Mouse (Mus musculus): ENCODE results near the gene Bcl11b. TPM values are rescaled to one million over a fixed set of nuclear protein-coding genes. Genes with fewer than 3 reads are reported as not detected.

Bcl11b gene
- polyA plus RNA-seq, 1 experiment, result not detected

GRCm38 (mm10) chr12:107983211-107983610, 20.2 kb downstream of the Bcl11b start:
- Histone ChIP-seq H3ac (ENCODE audit: control insufficient read depth, insufficient read length) (no peak overlapping the region), H3K79me2 (ENCODE audit: control insufficient read depth, insufficient read depth) (no peaks in the 10 kb centered on the region), H3K36me3 (ENCODE audit: control insufficient read depth, insufficient read depth) (no peaks in the 10 kb centered on the region), H3K4me3 (no peak overlapping the region), H3K4me2 (ENCODE audit: low read depth) (no peak overlapping the region), H3K27me3 (ENCODE audit: control insufficient read depth, insufficient read depth, insufficient read length) (peaks cover 7% of the 10 kb centered on the region)
- no peak for TF ChIP-seq MYOD1 (IDR thresholded peaks at IDR 0.05; ENCODE audit: control insufficient read depth in 1 of 3, insufficient read length in 2 of 3, low read depth in 2 of 3)
- TF ChIP-seq REST (IDR thresholded peaks at IDR 0.05; ENCODE audit: insufficient read depth, insufficient read length), result no peak
- TF ChIP-seq POLR2AphosphoS2 (IDR thresholded peaks at IDR 0.05; ENCODE audit: insufficient read length, low read depth), result no peak
- TF ChIP-seq POLR2A (IDR thresholded peaks at IDR 0.05; ENCODE audit: insufficient read length, low read depth), result no peak

DNA sequence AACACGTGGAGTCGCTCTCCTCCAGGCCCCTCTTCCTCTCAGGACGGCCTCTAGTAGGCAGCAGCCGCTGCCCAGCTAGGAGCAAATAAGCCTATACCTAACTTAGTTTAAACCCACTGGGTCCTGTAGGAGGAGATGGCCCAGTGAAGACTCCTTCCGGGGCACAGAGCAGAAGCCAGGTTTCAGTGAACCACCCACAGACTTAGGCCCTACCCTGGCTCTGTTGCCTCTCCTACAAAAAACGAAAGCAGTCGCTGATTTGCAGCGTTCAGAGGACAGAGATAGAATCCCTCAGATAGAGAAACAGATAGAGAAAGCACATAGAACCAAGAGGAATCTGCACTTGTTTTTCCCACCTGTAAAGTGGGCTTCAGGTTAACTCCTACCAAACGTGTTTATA, 21.1 kb downstream of the Bcl11b start:
- no peak overlapping the region for H3K4me2 ChIP-seq (ENCODE audit: low read depth)
- no peaks in the 10 kb centered on the region for H3K36me3 ChIP-seq (ENCODE audit: control insufficient read depth, insufficient read depth)
- no peaks in the 10 kb centered on the region for H3K79me2 ChIP-seq (ENCODE audit: control insufficient read depth, insufficient read depth)
- peaks cover 6% of the 10 kb centered on the region for H3K27me3 ChIP-seq (ENCODE audit: control insufficient read depth, insufficient read depth, insufficient read length)
- no peak overlapping the region for H3K4me3 ChIP-seq
- H3ac ChIP-seq (ENCODE audit: control insufficient read depth, insufficient read length), result no peak overlapping the region
- TF ChIP-seq POLR2A (IDR thresholded peaks at IDR 0.05; ENCODE audit: insufficient read length, low read depth) (no peak), E2F4 (IDR thresholded peaks at IDR 0.05; ENCODE audit: insufficient read depth) (no peak), TCF12 (IDR thresholded peaks at IDR 0.05; ENCODE audit: insufficient read depth, poor library complexity, severe bottlenecking) (no peak)

DNA sequence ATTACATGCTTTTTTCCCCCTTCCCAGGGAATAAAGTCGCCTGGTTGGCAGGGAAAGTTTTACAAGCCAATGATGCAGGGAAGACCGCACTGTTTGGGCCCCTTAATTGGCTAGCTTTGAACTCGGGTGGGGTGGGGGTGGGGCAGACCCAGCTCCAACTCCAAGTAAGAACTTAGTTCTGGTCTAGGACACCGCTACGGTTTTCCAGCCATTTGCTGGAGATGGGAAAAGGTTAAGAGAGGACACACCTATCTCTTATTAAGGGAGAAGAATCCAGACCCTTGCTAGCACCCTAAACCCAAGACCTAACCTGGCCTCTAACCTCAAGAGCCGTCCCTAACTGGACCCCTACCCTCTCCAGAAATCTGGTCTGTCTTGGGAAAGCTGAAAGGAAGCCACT, 22.2 kb downstream of the Bcl11b start:
- Histone ChIP-seq H3K27me3 (ENCODE audit: control insufficient read depth, insufficient read depth, insufficient read length) (no peaks in the 10 kb centered on the region), H3ac (ENCODE audit: control insufficient read depth, insufficient read length) (no peak overlapping the region), H3K4me3 (no peak overlapping the region), H3K4me2 (ENCODE audit: low read depth) (no peak overlapping the region), H3K36me3 (ENCODE audit: control insufficient read depth, insufficient read depth) (no peaks in the 10 kb centered on the region), H3K79me2 (ENCODE audit: control insufficient read depth, insufficient read depth) (no peaks in the 10 kb centered on the region)
- TF ChIP-seq MYOG (IDR thresholded peaks at IDR 0.05; ENCODE audit: control insufficient read depth in 1 of 3, insufficient read depth in 1 of 3, insufficient read length in 2 of 3, low read depth in 2 of 3) (no peak), MYOD1 (IDR thresholded peaks at IDR 0.05; ENCODE audit: control insufficient read depth in 1 of 3, insufficient read length in 2 of 3, low read depth in 2 of 3) (no peak), CEBPB (IDR thresholded peaks at IDR 0.05; ENCODE audit: insufficient read depth, poor library complexity, severe bottlenecking) (no peak)

- no peaks in the 10 kb centered on the region for H3K36me3 ChIP-seq (ENCODE audit: control insufficient read depth, insufficient read depth)
- no peaks in the 10 kb centered on the region for H3K79me2 ChIP-seq (ENCODE audit: control insufficient read depth, insufficient read depth)
- H3K4me3 ChIP-seq, result no peak overlapping the region
- H3K4me2 ChIP-seq (ENCODE audit: low read depth), result no peak overlapping the region
- TF ChIP-seq REST (IDR thresholded peaks at IDR 0.05; ENCODE audit: insufficient read depth, insufficient read length) (no peak), MYOG (IDR thresholded peaks at IDR 0.05; ENCODE audit: control insufficient read depth in 1 of 3, insufficient read depth in 1 of 3, insufficient read length in 2 of 3, low read depth in 2 of 3) (no peak), SRF (IDR thresholded peaks at IDR 0.05; ENCODE audit: control insufficient read depth, insufficient read length, low read depth) (no peak), E2F4 (IDR thresholded peaks at IDR 0.05; ENCODE audit: insufficient read depth) (no peak), USF1 (IDR thresholded peaks at IDR 0.05; ENCODE audit: low read depth) (no peak), POLR2A (IDR thresholded peaks at IDR 0.05; ENCODE audit: insufficient read length, low read depth) (no peak), MAX (IDR thresholded peaks at IDR 0.05; ENCODE audit: low read depth) (no peak), CEBPB (IDR thresholded peaks at IDR 0.05; ENCODE audit: insufficient read depth, poor library complexity, severe bottlenecking) (no peak), MYOD1 (IDR thresholded peaks at IDR 0.05; ENCODE audit: control insufficient read depth in 1 of 3, insufficient read length in 2 of 3, low read depth in 2 of 3) (no peak), TCF3 (IDR thresholded peaks at IDR 0.05; ENCODE audit: insufficient read length, low read depth) (no peak), POLR2AphosphoS2 (IDR thresholded peaks at IDR 0.05; ENCODE audit: insufficient read length, low read depth) (no peak), TCF12 (IDR thresholded peaks at IDR 0.05; ENCODE audit: insufficient read depth, poor library complexity, severe bottlenecking) (no peak)
- no peak overlapping the region for H3ac ChIP-seq (ENCODE audit: control insufficient read depth, insufficient read length)
- H3K27me3 ChIP-seq (ENCODE audit: control insufficient read depth, insufficient read depth, insufficient read length), result no peaks in the 10 kb centered on the region
Observed at GRCm38 (mm10) chr12:107980261-107980961, 23.0 kb downstream of the Bcl11b start.

DNA sequence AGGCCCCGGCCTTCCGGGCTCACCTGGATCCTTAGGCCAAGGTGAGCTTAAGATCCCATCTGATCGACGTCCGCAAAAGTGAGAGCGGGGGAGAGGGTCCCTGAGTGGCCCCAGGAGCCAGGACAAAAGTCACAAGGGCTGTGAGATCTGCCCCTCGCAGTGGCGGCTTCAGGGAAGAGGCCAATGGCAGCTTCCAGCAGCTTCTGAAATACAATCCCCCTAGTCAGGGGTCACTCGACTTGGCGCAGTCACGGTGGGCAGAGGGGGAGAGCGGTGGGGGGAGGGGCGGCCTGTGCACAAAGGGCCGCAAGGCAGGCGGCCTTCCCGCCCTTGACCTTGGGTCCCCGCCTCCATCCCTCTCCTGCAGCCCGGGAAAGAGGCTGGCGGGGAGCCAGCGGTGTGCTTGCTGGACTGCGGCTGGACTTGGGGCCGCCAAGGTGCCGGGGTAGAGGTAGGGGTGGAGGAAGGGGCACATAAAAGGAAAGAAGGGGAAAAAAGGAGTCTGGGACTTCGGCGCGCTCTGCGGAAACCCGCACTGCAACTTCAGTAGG, 23.6 kb downstream of the Bcl11b start:
- H3K79me2 ChIP-seq (ENCODE audit: control insufficient read depth, insufficient read depth), result no peaks in the 10 kb centered on the region
- H3K36me3 ChIP-seq (ENCODE audit: control insufficient read depth, insufficient read depth), result no peaks in the 10 kb centered on the region
- TF ChIP-seq E2F4 (IDR thresholded peaks at IDR 0.05; ENCODE audit: insufficient read depth) (no peak), TCF12 (IDR thresholded peaks at IDR 0.05; ENCODE audit: insufficient read depth, poor library complexity, severe bottlenecking) (no peak), MYOG (IDR thresholded peaks at IDR 0.05; ENCODE audit: control insufficient read depth in 1 of 3, insufficient read depth in 1 of 3, insufficient read length in 2 of 3, low read depth in 2 of 3) (no peak), TCF3 (IDR thresholded peaks at IDR 0.05; ENCODE audit: insufficient read length, low read depth) (no peak), MYOD1 (IDR thresholded peaks at IDR 0.05; ENCODE audit: control insufficient read depth in 1 of 3, insufficient read length in 2 of 3, low read depth in 2 of 3) (no peak), USF1 (IDR thresholded peaks at IDR 0.05; ENCODE audit: low read depth) (no peak), CEBPB (IDR thresholded peaks at IDR 0.05; ENCODE audit: insufficient read depth, poor library complexity, severe bottlenecking) (no peak), MAX (IDR thresholded peaks at IDR 0.05; ENCODE audit: low read depth) (no peak), POLR2A (IDR thresholded peaks at IDR 0.05; ENCODE audit: insufficient read length, low read depth) (no peak), POLR2AphosphoS2 (IDR thresholded peaks at IDR 0.05; ENCODE audit: insufficient read length, low read depth) (no peak), SRF (IDR thresholded peaks at IDR 0.05; ENCODE audit: control insufficient read depth, insufficient read length, low read depth) (no peak), REST (IDR thresholded peaks at IDR 0.05; ENCODE audit: insufficient read depth, insufficient read length) (no peak)
- no peaks in the 10 kb centered on the region for H3K27me3 ChIP-seq (ENCODE audit: control insufficient read depth, insufficient read depth, insufficient read length)
- no peak overlapping the region for H3ac ChIP-seq (ENCODE audit: control insufficient read depth, insufficient read length)
- no peak overlapping the region for H3K4me2 ChIP-seq (ENCODE audit: low read depth)
- H3K4me3 ChIP-seq, result no peak overlapping the region

Measured in myocyte (in vitro differentiated cells).